Mouse (Mus musculus): ENCODE measurements around the gene Brd3.

Brd3 gene

DNA sequence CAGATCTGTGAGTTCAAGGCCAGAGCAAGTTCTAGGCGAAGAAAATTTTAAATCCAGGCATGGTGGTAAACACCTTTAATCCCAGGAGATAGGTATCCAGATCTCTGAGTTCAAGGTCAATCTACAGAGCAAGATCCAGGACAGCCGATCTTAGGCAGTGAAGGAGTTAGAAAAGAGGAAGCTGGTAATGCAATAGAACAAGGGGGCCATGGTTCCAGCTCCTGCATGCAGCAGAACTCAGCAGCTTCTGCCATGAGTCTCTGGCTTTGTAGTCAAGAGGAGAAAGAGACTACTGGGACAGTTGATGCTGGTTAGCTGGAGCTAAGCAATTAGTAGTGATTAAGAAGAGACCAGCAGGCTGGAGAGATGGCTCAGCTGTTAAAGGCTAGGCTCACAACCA lies 105.9 kb downstream of the Brd3 start:
- DNase-seq (ENCODE audit: low spot score in 2 of 2), result no peak

DNA sequence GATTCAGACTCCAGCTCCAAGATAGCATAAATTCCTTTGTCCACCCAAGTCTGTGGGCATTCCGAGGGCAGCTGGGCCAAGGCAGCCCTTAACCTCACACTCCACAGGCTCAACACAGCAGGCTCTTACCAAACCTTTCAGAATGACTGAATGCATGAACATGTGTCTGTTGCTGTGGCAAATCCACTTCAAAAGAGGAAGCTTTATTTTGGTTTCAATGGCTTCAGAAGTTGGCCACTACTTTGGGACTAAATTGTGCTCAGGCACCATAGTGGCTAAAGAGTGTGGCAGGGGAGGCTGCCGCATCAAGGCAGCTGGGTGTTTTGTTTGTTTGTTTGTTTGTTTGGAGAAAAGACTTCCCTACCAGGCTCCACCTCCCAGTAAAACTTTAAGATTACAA lies 107.4 kb downstream of the Brd3 start:
- no peak for DNase-seq (ENCODE audit: low spot score in 2 of 2)

DNA sequence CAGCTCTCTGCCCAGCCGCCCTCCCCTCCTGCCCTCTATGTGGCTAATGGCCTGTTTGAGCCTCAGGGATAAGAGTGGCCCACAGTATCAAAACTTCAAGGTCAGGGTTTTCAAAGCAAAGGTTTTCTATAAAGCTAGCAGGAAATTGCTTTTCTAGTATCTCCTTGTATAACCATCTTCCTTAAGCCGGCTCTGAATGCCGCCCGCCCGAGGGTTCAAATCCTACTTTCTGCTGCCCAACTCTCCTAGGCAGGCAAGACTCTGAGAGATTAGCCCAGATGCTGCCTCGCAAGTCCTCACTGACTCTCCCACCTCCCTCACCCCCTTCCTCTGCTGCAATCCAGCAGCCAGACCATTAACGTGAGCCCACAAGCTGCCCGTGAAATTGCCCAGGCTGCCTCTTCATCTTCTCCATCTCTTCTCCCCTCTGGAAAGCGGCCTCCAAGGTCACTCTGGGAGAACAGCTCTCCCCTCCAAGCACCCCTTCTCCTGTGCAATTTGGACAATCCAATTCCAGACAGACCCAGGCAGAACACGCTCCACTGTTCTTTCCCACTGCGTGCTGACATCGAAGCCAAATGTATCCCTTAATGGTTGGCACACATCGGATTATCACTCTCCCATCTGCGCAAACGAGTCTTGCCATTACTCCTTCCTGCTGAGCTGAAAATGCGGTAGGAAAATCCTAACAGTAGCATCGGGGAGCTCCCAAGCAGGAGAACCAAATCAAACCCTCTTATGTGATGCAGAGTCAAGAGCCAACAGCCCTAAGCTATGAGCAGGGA lies 110.6 kb downstream of the Brd3 start:
- no peak for DNase-seq (ENCODE audit: low spot score in 2 of 2)

Measured in right cerebral cortex, postnatal 10 days (tissue).